Mouse (Mus musculus) frontal cortex, adult 2 months (tissue): ENCODE data around the gene Astn2. TPM values are rescaled to one million over a fixed set of nuclear protein-coding genes. Genes with fewer than 3 reads are reported as not detected.
A peak's percentile ranks its signal among the peaks of the same experiment; 100 is the strongest.

Source experiments
- DNase-seq, 2 experiments: peaks; one replicate each; pipeline ENCODE4 v3.0.0; 2022; ENCODE audit warnings: low spot score in 1 of 2; ENCODE audit errors: extremely low spot score in 1 of 2
- polyA plus RNA-seq: library from polyadenylated mRNA; depleted of rRNA; stranded (reverse); fragments of >200 nt; gene quantifications from 2 replicates; pipeline ENCODE4 v1.2.3, GENCODE M21; 2012

The Astn2 gene
- polyA plus RNA-seq, 1 experiment = 18.2 TPM

GRCm38 (mm10) chr4:65608112-65608511 lies 796.3 kb downstream of the Astn2 start:
- no peak for DNase-seq

- no peak for DNase-seq
Observed at GRCm38 (mm10) chr4:65607184-65607631, 797.2 kb downstream of the Astn2 start.

GRCm38 (mm10) chr4:65605151-65605702 lies 799.2 kb downstream of the Astn2 start:
- peak in 1 of 2 experiments; percentile 62 for DNase-seq

GRCm38 (mm10) chr4:65604504-65605150 lies 799.8 kb downstream of the Astn2 start, which contains the start of gene Trim32:
Trim32 (plus strand) TSS chr4:65604986.
- DNase-seq = peak; percentile 95 to 100

- DNase-seq = no peak
Observed at GRCm38 (mm10) chr4:65594601-65595369, 809.6 kb downstream of the Astn2 start.

GRCm38 (mm10) chr4:65589780-65590179 lies 814.6 kb downstream of the Astn2 start:
- DNase-seq = peak in 1 of 2 experiments; percentile 80

- DNase-seq = no peak
Observed at GRCm38 (mm10) chr4:65586947-65587346, 817.5 kb downstream of the Astn2 start.

- peak in 1 of 2 experiments; percentile 38 for DNase-seq
Observed at GRCm38 (mm10) chr4:65580254-65580653, 824.2 kb downstream of the Astn2 start.

GRCm38 (mm10) chr4:65565493-65565892 lies 838.9 kb downstream of the Astn2 start:
- no peak for DNase-seq

- DNase-seq = no peak
Observed at GRCm38 (mm10) chr4:65548561-65548960, 855.9 kb downstream of the Astn2 start.

- DNase-seq = no peak
Observed at GRCm38 (mm10) chr4:65545582-65545981, 858.8 kb downstream of the Astn2 start.

GRCm38 (mm10) chr4:65532071-65532736 lies 872.2 kb downstream of the Astn2 start:
- no peak for DNase-seq

- DNase-seq = no peak
Observed at GRCm38 (mm10) chr4:65531621-65532020, 872.8 kb downstream of the Astn2 start.

- no peak for DNase-seq
Observed at GRCm38 (mm10) chr4:65530901-65531300, 873.5 kb downstream of the Astn2 start.

- no peak for DNase-seq
Observed at GRCm38 (mm10) chr4:65508101-65508500, 896.3 kb downstream of the Astn2 start.

GRCm38 (mm10) chr4:65506870-65507269 lies 897.5 kb downstream of the Astn2 start:
- no peak for DNase-seq

- DNase-seq = peak; percentile 59 to 91
Observed at GRCm38 (mm10) chr4:65496463-65496834, 908.0 kb downstream of the Astn2 start.

- DNase-seq = no peak
Observed at GRCm38 (mm10) chr4:65495705-65496462, 908.5 kb downstream of the Astn2 start.

- no peak for DNase-seq
Observed at GRCm38 (mm10) chr4:65491541-65491940, 912.9 kb downstream of the Astn2 start.

GRCm38 (mm10) chr4:65489711-65490110 lies 914.7 kb downstream of the Astn2 start:
- DNase-seq = no peak
